Mouse (Mus musculus) gastrocnemius, adult 18-20 months (tissue): ENCODE measurements at regions not wholly inside any gene's neighbourhood (a gene's known extent, or its start where the extent isn't known, plus 50 kb on each side); places are given as distances from the start of the nearest gene placed in this dataset.

Experiments used
- DNase-seq: peaks from one replicate; pipeline ENCODE4 v3.0.0; 2021; ENCODE audit warnings: low spot score

DNA sequence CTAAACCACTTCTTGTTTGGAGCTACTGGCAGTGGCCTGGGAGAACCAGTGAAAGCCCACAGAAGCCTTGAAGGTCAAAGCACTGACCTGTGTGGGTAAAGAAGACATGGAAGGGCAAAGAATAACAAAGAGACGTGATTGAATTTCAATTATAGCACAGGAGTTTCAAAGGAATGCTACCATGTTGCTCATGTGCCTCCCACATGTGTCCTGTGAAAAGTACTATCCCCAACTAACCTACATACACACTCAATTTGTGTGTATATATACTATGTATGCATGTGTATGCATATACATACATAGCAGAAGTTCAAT, 110.0 kb downstream of the Ccdc71l start:
- DNase-seq = no peak

GRCm38 (mm10) chr12:32489415-32490139, 111.1 kb downstream of the Ccdc71l start:
- no peak for DNase-seq

DNA sequence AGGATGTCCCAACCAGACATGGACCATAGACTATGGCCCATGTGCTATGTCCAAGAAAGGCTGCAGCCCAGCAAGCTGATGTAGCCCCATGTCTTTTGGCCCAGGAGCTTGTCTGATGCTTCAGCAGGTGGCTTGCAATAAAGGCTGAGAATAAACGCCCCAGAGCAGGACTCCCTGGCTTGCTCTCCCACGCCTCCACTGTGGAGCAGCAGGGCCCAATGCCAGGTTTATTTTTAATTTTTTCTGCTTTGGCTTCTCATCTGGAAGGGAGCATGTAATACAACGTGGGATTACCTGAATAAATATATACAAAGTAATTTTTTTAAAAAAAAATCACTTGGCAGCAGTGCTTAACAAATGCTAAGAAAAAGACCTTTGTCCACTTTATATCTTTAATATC, 125.7 kb downstream of the Ccdc71l start:
- DNase-seq = no peak

- no peak for DNase-seq
Observed at GRCm38 (mm10) chr12:32508671-32509070, 130.2 kb downstream of the Ccdc71l start.

DNA sequence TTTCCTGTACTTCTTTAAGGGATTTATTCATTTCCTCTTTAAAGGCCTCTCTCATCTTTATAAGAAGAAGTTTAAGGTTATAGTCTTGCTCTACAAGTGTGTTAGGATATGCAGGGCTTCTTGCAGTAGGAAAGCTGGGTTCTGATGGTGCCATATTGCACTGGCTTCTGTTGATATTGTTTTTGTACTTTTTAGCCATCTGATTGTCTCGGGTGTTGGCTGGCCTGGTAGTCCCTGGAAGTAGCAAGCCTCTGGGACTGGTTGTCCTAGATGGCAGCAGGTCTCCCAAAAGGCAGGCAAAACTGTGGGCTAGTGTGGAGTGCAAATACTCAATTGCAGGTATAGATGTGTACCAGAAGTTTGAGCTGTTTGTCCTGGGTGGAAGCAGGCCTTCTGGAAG, 147.1 kb downstream of the Ccdc71l start:
- no peak for DNase-seq

GRCm38 (mm10) chr12:32531216-32531615, 152.7 kb downstream of the Ccdc71l start:
- no peak for DNase-seq

DNA sequence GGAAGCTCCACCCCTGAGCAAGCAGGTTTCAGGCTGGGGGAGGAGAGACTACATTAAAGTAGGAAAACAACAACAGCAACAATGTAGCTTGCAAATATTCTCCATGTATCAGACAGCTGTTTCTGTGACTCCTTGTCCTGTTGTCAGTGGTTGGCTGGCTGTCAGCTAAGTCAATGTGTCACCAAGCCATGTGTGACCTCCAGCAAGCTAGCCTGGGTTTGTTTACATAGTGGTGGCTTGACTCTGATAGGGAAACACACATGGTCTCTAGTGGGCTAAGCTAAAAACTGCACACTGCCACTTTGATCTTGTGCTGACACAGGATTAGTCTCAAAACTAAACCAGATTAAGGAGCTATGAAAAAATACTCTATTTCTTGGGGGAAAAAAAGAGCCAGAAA, 155.1 kb downstream of the Ccdc71l start:
- DNase-seq = no peak

DNA sequence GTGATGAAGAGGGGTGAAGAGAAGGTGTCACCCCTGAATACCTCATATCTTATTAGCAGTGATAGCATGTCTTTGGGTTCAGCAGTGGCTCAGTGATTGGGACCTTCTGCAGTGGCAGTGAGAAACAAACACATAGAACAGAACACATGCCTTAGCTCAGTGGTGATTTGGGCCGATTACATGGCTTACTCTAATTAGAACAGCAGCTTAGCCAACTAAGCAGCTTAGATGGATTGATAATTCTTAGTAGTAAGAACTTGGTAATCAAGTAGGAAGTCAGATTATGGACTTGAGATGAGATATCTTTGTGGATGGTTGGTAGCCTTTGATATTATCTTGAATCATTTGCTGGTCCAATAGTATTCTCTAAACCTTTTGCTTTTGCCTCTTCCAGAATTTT, 167.0 kb downstream of the Ccdc71l start:
- DNase-seq = no peak

DNA sequence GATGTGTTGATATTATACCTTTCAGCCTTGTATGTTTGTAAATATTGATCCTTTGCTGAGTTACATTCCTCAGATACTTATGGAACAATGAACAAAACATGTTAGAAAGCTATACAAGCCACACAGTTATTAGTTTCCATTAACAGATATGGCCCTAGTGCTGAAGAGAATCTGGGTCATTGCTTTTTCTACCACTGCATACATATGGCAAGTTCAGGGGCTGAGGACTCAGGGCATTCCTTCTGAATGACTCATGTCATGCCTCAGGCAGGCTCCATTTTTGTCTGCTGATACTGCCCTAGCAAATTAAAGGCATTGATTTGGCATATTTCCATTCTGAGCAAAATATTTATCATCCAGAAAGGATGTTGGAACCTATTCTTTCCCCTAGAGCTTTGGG, 167.9 kb downstream of the Ccdc71l start:
- DNase-seq = no peak

DNA sequence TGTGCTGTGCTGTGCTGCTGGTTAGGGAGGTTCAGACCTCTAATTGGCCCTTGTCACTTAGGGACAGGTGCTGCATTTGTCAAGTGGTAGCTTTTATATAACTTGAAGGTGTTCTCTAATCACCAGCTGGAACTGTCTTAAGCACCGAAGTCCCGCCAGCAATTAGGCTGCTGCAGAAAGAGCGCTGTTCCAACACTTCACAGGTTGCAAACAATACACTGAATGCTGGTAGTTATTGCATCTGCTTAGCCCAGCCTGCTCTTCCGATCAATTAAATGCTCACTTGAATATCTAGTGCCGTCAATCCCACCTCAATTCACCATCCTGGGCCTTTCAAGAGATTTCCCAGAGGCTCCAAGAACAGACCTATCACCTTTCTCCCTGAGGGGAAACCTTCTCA, 175.3 kb downstream of the Ccdc71l start:
- no peak for DNase-seq

DNA sequence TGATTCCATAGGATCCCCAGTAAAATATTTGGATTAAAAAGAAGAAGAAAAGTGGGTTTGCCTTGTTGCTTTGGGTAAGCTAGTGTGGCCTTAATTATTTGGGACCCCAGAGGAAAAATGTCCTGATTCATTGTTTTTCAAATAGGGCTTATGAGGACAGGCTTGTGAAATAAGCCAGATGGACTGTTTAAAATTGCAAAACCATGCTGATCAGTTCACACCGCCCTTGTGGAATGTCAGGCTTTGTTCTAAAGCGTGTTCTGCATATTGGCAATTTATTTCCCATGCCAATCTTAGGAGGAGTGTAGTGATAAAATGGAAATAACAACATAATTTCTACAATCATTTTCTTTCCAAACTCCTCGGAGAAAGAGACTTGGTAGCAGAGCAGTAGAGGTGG, 189.3 kb downstream of the Ccdc71l start:
- no peak for DNase-seq

GRCm38 (mm10) chr12:32581304-32581703, 202.8 kb downstream of the Ccdc71l start:
- no peak for DNase-seq

- no peak for DNase-seq
Observed at GRCm38 (mm10) chr12:32602131-32602815, 217.1 kb upstream of the Nampt start.

- peak; percentile 48 for DNase-seq
Observed at GRCm38 (mm10) chr12:32605353-32605752, 214.0 kb upstream of the Nampt start.

DNA sequence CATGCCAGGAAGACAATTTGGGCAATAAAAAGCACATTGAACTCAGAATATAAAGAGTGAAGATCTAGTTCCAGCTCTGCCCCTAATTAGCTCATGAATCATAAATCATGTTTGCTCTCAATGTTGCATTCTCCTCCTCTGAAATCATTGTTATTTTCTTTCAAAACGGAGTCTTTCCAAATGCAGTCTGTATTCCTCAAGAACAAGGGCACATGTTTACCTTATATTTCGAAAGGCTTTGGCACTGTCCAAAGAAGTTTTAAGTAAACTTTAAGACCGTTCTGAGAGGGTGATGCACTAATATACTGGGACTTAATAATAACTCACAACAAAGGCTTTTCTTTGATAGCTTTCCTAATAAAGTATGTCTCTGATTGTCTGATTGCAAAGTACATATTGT, 204.3 kb upstream of the Nampt start:
- no peak for DNase-seq

GRCm38 (mm10) chr12:32616086-32616485, 203.3 kb upstream of the Nampt start:
- peak; percentile 81 for DNase-seq

GRCm38 (mm10) chr12:32617031-32617430, 202.3 kb upstream of the Nampt start:
- DNase-seq = no peak

- DNase-seq = no peak
Observed at GRCm38 (mm10) chr12:32619830-32620229, 199.5 kb upstream of the Nampt start.

GRCm38 (mm10) chr12:32621739-32622138, 197.6 kb upstream of the Nampt start:
- DNase-seq = peak; percentile 63

- DNase-seq = no peak
Observed at GRCm38 (mm10) chr12:32628552-32628951, 190.8 kb upstream of the Nampt start.

DNA sequence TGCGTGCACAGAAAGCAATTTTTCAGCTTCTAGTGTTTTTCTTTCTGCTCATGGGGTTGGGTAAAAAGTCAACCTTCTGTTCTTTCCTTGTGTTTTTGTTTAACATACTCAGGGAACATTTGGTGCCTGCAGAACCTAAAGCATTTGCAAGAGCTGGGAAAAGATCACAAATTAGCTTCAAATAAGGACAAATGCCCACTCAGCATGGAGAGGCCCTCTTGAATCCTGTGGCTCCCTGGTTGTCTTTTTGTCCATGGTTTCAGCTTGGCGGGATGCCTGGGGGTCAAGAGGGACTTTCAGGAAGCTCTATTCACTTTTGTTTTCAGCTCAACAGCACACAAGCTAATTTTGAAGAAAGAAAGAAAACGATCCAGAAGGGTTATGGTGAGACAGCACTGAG, 186.4 kb upstream of the Nampt start:
- no peak for DNase-seq

DNA sequence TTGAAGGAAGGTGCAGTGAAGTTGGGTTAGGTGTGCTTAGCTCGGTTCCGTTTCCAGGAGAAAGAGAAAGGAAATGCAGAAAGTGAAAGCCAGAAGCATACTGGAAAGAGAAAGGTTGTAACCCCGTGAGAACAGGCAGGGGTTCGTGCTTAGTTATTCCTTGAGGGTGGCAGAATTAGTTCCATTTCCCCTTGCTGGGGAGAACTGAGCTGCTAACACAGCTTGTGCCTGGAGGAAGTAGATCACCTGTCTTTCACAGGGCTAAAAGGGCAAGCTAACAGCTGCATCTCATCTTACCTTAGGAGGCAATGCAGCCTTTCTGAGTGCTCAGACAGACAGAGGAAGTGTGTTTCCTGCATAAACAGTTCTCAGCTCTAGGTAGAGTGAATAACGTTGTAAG, 184.3 kb upstream of the Nampt start:
- DNase-seq = no peak

- DNase-seq = peak; percentile 69
Observed at GRCm38 (mm10) chr12:32637400-32638100, 181.8 kb upstream of the Nampt start.
